Mouse (Mus musculus): ENCODE data around the gene Olfr457. TPM values are rescaled to one million over a fixed set of nuclear protein-coding genes. Genes with fewer than 3 reads are reported as not detected.

Olfr457 gene
- total and polyA plus RNA-seq, 3 experiments: not detected

DNA sequence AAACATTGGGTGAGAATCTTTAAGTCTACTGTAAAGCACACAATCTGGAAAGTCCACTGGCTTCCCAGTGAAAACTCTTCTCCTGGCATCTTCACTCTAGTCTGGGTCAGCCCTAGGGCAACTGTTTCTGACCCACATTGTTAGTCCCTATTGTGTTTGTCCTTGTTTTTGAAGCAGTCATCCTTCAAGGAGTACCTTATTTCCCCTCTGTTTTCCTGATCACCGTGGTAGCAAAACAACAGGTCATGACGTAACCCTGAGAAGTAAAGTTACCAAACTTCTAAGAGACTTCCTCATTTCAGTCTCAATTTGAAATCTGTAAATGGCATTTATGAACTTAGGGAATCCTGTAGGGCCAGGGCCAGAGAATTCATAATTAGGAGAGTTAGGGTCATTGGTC is 54.7 kb downstream of the Olfr457 start:
- TF ChIP-seq POLR2A (IDR thresholded peaks at IDR 0.05; ENCODE audit: insufficient read depth, low read depth, low read length) (no peak), EP300 (IDR thresholded peaks at IDR 0.05; ENCODE audit: insufficient read depth, low read depth, low read length) (no peak), CTCF (IDR thresholded peaks at IDR 0.05) (no peak)
- peak in 1 of 2 experiments; percentile 9 for DNase-seq

DNA sequence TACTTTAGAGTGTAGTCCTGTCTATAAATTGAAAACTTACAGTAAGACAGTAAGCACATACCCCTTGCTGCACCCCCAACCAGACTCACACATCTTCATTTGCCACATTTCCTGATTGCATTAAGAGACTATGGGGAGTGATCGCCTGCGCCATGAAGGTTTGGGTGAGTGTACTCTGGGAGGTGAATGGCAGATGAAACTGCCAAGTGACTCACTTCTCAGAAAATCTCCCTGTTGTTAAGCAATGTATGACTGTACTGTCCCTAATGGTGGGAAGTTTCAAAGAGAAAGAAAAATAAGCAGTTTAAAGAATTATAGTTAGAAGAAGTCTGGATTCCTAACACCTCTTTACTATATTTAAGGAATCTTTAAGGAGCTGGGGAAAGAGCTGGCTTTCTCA is 56.7 kb downstream of the Olfr457 start:
- no peaks in the 10 kb centered on the region for H3K36me3 ChIP-seq (ENCODE audit: control insufficient read depth, insufficient read depth, low read length)
- no peaks in the 10 kb centered on the region for H3K27me3 ChIP-seq (ENCODE audit: control insufficient read depth, insufficient read depth, low read length)
- intact Hi-C loops (cut with DNase I): no loop called here
- H3K79me2 ChIP-seq (replicated peaks; ENCODE audit: control insufficient read depth, insufficient read depth, low read length): no peaks in the 10 kb centered on the region
- no peak overlapping the region for H3K27ac ChIP-seq
- no peak overlapping the region for H3K4me3 ChIP-seq
- H3K9ac ChIP-seq (ENCODE audit: low read depth, low read length): no peak overlapping the region
- WGBS: 90% methylated on average over 2 of the region's 2 CpGs
- H3K4me1 ChIP-seq (ENCODE audit: control insufficient read depth, insufficient read depth, low read length): no peaks in the 10 kb centered on the region
- TF ChIP-seq EP300 (IDR thresholded peaks at IDR 0.05; ENCODE audit: insufficient read depth, low read depth, low read length) (no peak), POLR2A (IDR thresholded peaks at IDR 0.05; ENCODE audit: insufficient read depth, low read depth, low read length) (no peak), CTCF (IDR thresholded peaks at IDR 0.05) (no peak)
- DNase-seq: no peak

More for the DNA sequence above, 54.7 kb downstream of the Olfr457 start:
- Histone ChIP-seq H3K9ac (ENCODE audit: low read depth, low read length) (no peak overlapping the region), H3K79me2 (replicated peaks; ENCODE audit: control insufficient read depth, insufficient read depth, low read length) (no peaks in the 10 kb centered on the region), H3K27ac (no peak overlapping the region), H3K27me3 (ENCODE audit: control insufficient read depth, insufficient read depth, low read length) (no peaks in the 10 kb centered on the region), H3K4me3 (no peak overlapping the region), H3K4me1 (ENCODE audit: control insufficient read depth, insufficient read depth, low read length) (no peaks in the 10 kb centered on the region), H3K36me3 (ENCODE audit: control insufficient read depth, insufficient read depth, low read length) (no peaks in the 10 kb centered on the region)
- intact Hi-C loops (cut with DNase I): no loop called here
- WGBS: 61% methylated on average over 2 of the region's 2 CpGs

Other genes with a start within 250 kb of the Olfr457 start
- 100 to 1,000 TPM; 139 to 167 TPM for gene Gstk1, start 230.4 kb downstream of the Olfr457 start, total RNA-seq (2021)
- gene Gstk1, start 230.4 kb downstream of the Olfr457 start, polyA plus RNA-seq (2012; rRNA removed): 87.1 and 118 TPM in 2 replicates
- gene Tmem139, start 214.4 kb downstream of the Olfr457 start, total RNA-seq (2021): under 1 TPM in 1 of 2 experiments, not detected in 1; 0.21 TPM
- gene Tmem139, start 214.4 kb downstream of the Olfr457 start, polyA plus RNA-seq (2012; rRNA removed): 0.15 and 0.33 TPM in 2 replicates
- 10 to 100 TPM in 1 of 2 experiments, 1 to 10 TPM in 1; 7.5 to 12.2 TPM for gene Casp2, start 211.3 kb downstream of the Olfr457 start, total RNA-seq (2021)
- gene Casp2, start 211.3 kb downstream of the Olfr457 start, polyA plus RNA-seq (2012; rRNA removed): 12.1 and 18.6 TPM in 2 replicates
- 1 to 10 TPM; 4.3 to 4.9 TPM for gene Clcn1, start 189.7 kb downstream of the Olfr457 start, total RNA-seq (2021)
- gene Clcn1, start 189.7 kb downstream of the Olfr457 start, polyA plus RNA-seq (2012; rRNA removed): 12.1 and 20.9 TPM in 2 replicates
- under 1 TPM; 0.60 to 0.61 TPM for gene Fam131b, start 151.7 kb downstream of the Olfr457 start, total RNA-seq (2021)
- 0.82 and 0.88 TPM in 2 replicates for gene Fam131b, start 151.7 kb downstream of the Olfr457 start, polyA plus RNA-seq (2012; rRNA removed)
- 10 to 100 TPM; 45.8 to 60.2 TPM for gene Zyx, start 126.7 kb downstream of the Olfr457 start, total RNA-seq (2021)
- gene Zyx, start 126.7 kb downstream of the Olfr457 start, polyA plus RNA-seq (2012; rRNA removed): 77.7 and 110 TPM in 2 replicates
- gene Epha1, start 103.1 kb downstream of the Olfr457 start, total RNA-seq (2021): under 1 TPM; 0.14 to 0.16 TPM
- gene Epha1, start 103.1 kb downstream of the Olfr457 start, polyA plus RNA-seq (2012; rRNA removed): 0.50 and 0.94 TPM in 2 replicates
- not detected for gene Tas2r143, start 76.1 kb downstream of the Olfr457 start, total RNA-seq (2021)
- 0.20 and 0.29 TPM in 2 replicates for gene Tas2r143, start 76.1 kb downstream of the Olfr457 start, polyA plus RNA-seq (2012; rRNA removed)
- gene Tas2r135, start 70.9 kb downstream of the Olfr457 start, total RNA-seq (2021): under 1 TPM in 1 of 2 experiments, not detected in 1; 0.27 TPM
- not detected in 2 replicates for gene Tas2r135, start 70.9 kb downstream of the Olfr457 start, polyA plus RNA-seq (2012; rRNA removed)
- not detected for gene Tas2r126, start 41.8 kb downstream of the Olfr457 start, total RNA-seq (2021)
- not detected in 2 replicates for gene Tas2r126, start 41.8 kb downstream of the Olfr457 start, polyA plus RNA-seq (2012; rRNA removed)
- gene Olfr458, start 11.1 kb downstream of the Olfr457 start, total RNA-seq (2021): not detected
- gene Olfr458, start 11.1 kb downstream of the Olfr457 start, polyA plus RNA-seq (2012; rRNA removed): not detected in 2 replicates
- gene Olfr456, start 10.9 kb upstream of the Olfr457 start, total RNA-seq (2021): not detected
- gene Olfr456, start 10.9 kb upstream of the Olfr457 start, polyA plus RNA-seq (2012; rRNA removed): not detected in 2 replicates
- not detected for gene Olfr455, start 71.3 kb upstream of the Olfr457 start, total RNA-seq (2021)
- not detected in 2 replicates for gene Olfr455, start 71.3 kb upstream of the Olfr457 start, polyA plus RNA-seq (2012; rRNA removed)
- not detected for gene Tcaf3, start 121.4 kb upstream of the Olfr457 start, total RNA-seq (2021)
- gene Tcaf3, start 121.4 kb upstream of the Olfr457 start, polyA plus RNA-seq (2012; rRNA removed): not detected in 2 replicates
- 1 to 10 TPM; 2.7 to 3.6 TPM for gene Tcaf2, start 168.9 kb upstream of the Olfr457 start, total RNA-seq (2021)
- 1.1 TPM in 2 replicates for gene Tcaf2, start 168.9 kb upstream of the Olfr457 start, polyA plus RNA-seq (2012; rRNA removed)
- gene Tcaf1, start 233.8 kb upstream of the Olfr457 start, total RNA-seq (2021): 10 to 100 TPM; 10.3 to 12.4 TPM
- gene Tcaf1, start 233.8 kb upstream of the Olfr457 start, polyA plus RNA-seq (2012; rRNA removed): 8.0 and 12.5 TPM in 2 replicates

All from heart, adult 2 months (tissue).